Mouse (Mus musculus) hindbrain, embryonic 16.5 days (tissue): ENCODE data around the gene Dnase1l1. TPM values are rescaled to one million over a fixed set of nuclear protein-coding genes. Genes with fewer than 3 reads are reported as not detected.

Source experiments
- ATAC-seq: fragments of 200-750 bp; cut with Nextera tagmentation; 2 replicates; pipeline ENCODE4 v1.8.0; 2017; ENCODE audit warnings: moderate TSS enrichment, moderate library complexity
- H3K27ac ChIP-seq: fragments of 300-500 bp; sonication (generic); 2 replicates; pipeline ENCODE4 v1.5.1; 2014; ENCODE audit warnings: low read depth, mild to moderate bottlenecking, control low read depth, low read length, moderate library complexity
- H3K27me3 ChIP-seq: fragments of 300-500 bp; sonication (generic); replicated peaks from 2 replicates; pipeline ENCODE4 v1.6.1; 2014; ENCODE audit warnings: low read length; ENCODE audit not compliant: control insufficient read depth, insufficient read depth
- H3K36me3 ChIP-seq: fragments of 300-500 bp; sonication (generic); 2 replicates; pipeline ENCODE4 v1.6.1; 2014; ENCODE audit warnings: mild to moderate bottlenecking, low read length, moderate library complexity, mixed read lengths; ENCODE audit not compliant: control insufficient read depth, insufficient read depth
- H3K4me1 ChIP-seq: fragments of 300-500 bp; sonication (generic); 2 replicates; pipeline ENCODE4 v1.6.1; 2014; ENCODE audit warnings: low read depth, low read length; ENCODE audit not compliant: control insufficient read depth, insufficient read depth
- H3K4me2 ChIP-seq: fragments of 300-500 bp; sonication (generic); 2 replicates; pipeline ENCODE4 v1.6.1; 2014; ENCODE audit warnings: mild to moderate bottlenecking, low read length, control low read depth, moderate library complexity
- H3K4me3 ChIP-seq: fragments of 300-500 bp; sonication (generic); 2 replicates; pipeline ENCODE4 v1.5.1; 2014; ENCODE audit warnings: mild to moderate bottlenecking, low read length, control low read depth, moderate library complexity
- H3K9ac ChIP-seq: fragments of 300-500 bp; sonication (generic); 2 replicates; pipeline ENCODE4 v1.6.1; 2014; ENCODE audit warnings: low read depth, mild to moderate bottlenecking, control low read depth, low read length, moderate library complexity
- H3K9me3 ChIP-seq: fragments of 300-500 bp; sonication (generic); 2 replicates; pipeline ENCODE4 v1.6.1; 2014; ENCODE audit warnings: mild to moderate bottlenecking, low read length, moderate library complexity; ENCODE audit not compliant: control insufficient read depth
- WGBS: fragments of 180-500 bp; shearing (Covaris S2); extraction: QIAGEN DNeasy Blood & Tissue Kit; methylation state at CpG from one replicate; pipeline ENCODE4 v1.1.7; 2014; 5-methylcytosine and 5-hydroxymethylcytosine counted together
- polyA plus RNA-seq: library from polyadenylated mRNA; unstranded; fragments of >200 nt; fragmentation: Nextera tagmentation; extraction: Ambion mirVana; gene quantifications from 2 replicates; pipeline ENCODE4 v1.2.1, GENCODE M21; 2015

Dnase1l1 gene
- polyA plus RNA-seq, 1 experiment from 2014 or later, result 4.4 TPM

- H3K4me1 ChIP-seq, result peaks cover 2% of the 10 kb centered on the region; the same call in 1 of the 2 replicates
- H3K27me3 ChIP-seq, result no peaks in the 10 kb centered on the region
- H3K36me3 ChIP-seq, result no peaks in the 10 kb centered on the region
- peak overlapping the region; percentile 52 for H3K4me3 ChIP-seq
- no peak for ATAC-seq
- H3K9ac ChIP-seq, result peak overlapping the region; percentile 67
- 18% methylated on average over 27 of the region's 27 CpGs for WGBS
- H3K27ac ChIP-seq, result peak overlapping the region; percentile 29; the same call in 1 of the 2 replicates
- H3K9me3 ChIP-seq, result no peaks in the 10 kb centered on the region
- H3K4me2 ChIP-seq, result peak overlapping the region; percentile 61
These were observed 11.1 kb downstream of the Dnase1l1 start for GRCm38 (mm10) chrX:74270902-74271551.

DNA sequence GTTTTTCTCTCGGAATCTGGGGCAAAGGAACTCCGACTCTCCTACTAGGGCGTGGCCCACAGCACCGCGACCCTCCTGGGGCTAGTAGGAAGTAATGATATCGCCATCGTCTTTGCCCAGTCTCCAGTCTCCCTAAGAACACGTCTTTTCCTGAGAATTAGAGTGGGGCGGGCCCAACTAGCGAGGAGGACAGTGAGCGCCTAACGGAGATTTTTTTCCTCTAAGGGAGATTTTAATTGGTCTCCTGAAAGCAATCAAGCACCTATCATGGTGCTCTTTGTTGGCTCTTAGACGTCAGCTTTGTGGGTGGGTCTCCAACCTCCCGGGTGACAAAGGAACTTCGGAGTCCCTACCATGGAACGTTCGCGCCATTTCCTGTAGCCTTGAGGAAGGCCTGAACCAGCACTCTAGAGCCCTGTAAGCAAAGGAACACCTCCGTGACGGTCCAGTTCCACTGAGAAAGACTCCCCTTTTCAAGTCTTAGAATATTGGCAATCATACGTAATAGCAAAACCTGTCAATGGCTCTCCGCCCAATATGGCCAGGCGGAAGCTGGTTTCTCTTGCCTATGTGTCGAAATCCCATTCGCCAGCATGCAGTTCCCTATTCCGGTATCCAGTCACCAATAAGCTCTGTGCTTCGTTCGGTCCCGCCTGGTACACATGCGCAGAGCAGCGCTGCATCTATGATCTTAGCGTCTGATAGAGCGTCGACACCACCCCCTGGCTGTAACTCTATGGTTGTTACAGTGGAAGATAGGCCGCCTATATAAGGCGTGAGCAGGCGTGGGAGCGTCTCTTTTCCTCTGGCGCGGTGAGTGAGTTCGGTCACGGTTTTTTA lies 11.9 kb downstream of the Dnase1l1 start, which contains the start of gene Rpl10:
TSS of gene Rpl10 (plus strand) at position 751 of the 840 bp plus-strand sequence.
- Histone ChIP-seq H3K4me1 (peaks cover 2% of the 10 kb centered on the region; the same call in 1 of the 2 replicates), H3K36me3 (no peaks in the 10 kb centered on the region), H3K4me3 (peak within 1 kb of the TSS; percentile 52), H3K27me3 (no peaks in the 10 kb centered on the region), H3K27ac (peak within 1 kb of the TSS; percentile 94), H3K9me3 (no peaks in the 10 kb centered on the region), H3K9ac (peak within 1 kb of the TSS; percentile 67), H3K4me2 (peak within 1 kb of the TSS; percentile 61)
- peak; percentile 96 for ATAC-seq
- WGBS, result 14% methylated on average over 42 of the region's 42 CpGs

DNA sequence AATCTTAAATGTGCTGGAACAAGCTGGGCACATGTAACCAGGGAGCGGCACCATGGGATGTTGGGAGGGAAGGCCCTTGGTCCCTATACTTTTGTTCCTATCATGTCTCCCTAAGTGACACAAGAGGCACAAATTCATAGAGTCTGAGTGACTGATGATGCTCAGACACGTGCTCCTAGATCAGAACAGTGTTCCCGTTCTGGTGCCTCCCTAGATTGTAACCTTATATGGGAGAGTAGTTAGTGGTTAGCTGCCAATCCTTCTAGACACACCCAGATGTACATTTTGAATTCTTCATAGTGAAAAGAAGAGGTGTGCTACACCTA lies 12.4 kb downstream of the Dnase1l1 start:
- no peaks in the 10 kb centered on the region for H3K36me3 ChIP-seq
- H3K9ac ChIP-seq, result peak overlapping the region; percentile 64
- no peaks in the 10 kb centered on the region for H3K9me3 ChIP-seq
- 15% methylated on average over 3 of the region's 3 CpGs for WGBS
- peaks cover 2% of the 10 kb centered on the region; the same call in 1 of the 2 replicates for H3K4me1 ChIP-seq
- peak overlapping the region; percentile 94 for H3K27ac ChIP-seq
- peak overlapping the region; percentile 44 for H3K4me3 ChIP-seq
- H3K27me3 ChIP-seq, result no peaks in the 10 kb centered on the region
- ATAC-seq, result peak; percentile 21
- peak overlapping the region; percentile 60 for H3K4me2 ChIP-seq

DNA sequence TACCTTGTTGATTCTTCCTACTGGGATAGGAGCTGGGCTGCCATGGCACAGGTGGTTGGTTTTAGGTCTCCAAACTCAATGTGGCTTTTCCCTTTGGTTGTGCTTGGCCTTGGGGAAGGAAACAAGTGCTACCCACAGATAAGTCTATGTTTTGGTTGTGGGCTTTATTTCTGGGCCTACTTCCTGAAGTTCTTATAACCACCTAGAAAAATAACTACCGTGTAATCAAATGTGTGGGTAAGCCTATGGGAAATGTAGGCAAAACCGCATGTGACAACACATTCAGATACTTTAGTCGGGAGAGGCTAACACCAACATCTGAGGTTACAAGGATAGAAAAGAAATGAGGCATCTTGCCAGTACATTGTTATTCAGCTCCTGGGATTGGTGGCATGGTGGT lies 24.4 kb downstream of the Dnase1l1 start:
- no peak for ATAC-seq
- Histone ChIP-seq H3K27me3 (no peaks in the 10 kb centered on the region), H3K4me2 (no peak overlapping the region), H3K4me3 (no peak overlapping the region), H3K4me1 (peaks cover 6% of the 10 kb centered on the region; the same call in 1 of the 2 replicates), H3K9me3 (no peaks in the 10 kb centered on the region), H3K27ac (no peak overlapping the region), H3K9ac (no peak overlapping the region), H3K36me3 (peaks cover 2% of the 10 kb centered on the region; the same call in 1 of the 2 replicates)
- whole genome bisulfite sequencing, result 94% methylated on average over 3 of the region's 3 CpGs

DNA sequence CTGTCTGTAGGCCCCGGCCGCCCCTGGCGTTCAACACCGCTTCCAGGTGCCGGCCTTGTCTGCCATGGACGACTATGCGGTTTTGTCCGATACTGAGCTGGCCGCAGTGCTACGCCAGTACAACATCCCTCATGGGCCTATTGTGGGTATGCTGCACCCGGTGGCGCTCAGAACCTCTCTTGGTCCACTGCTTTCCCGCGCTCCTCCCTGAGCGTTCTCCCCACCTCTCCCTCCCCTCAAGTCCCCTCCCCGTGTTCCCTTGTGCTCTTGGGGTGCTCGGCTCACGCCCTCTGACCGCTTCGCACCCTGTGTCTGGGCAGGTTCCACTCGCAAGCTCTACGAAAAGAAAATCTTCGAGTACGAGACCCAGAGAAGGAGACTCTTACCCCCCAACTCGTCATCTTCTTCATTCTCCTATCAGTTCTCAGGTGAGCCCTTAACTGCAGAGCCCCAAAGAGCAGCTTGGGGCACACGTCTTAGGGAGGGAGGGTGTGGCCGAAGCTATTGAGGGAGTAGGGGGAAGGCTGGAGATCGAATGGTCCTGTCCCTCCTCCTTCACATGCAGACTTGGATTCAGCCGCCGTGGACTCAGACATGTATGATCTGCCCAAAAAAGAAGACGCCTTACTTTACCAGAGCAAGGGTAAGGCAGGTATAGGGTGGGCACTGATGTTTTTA lies 27.1 kb downstream of the Dnase1l1 start:
- peaks cover 2% of the 10 kb centered on the region; the same call in 1 of the 2 replicates for H3K36me3 ChIP-seq
- H3K4me3 ChIP-seq, result peak overlapping the region; percentile 57
- peak overlapping the region; percentile 85 for H3K27ac ChIP-seq
- H3K4me2 ChIP-seq, result peak overlapping the region; percentile 77
- peak overlapping the region; percentile 71 for H3K9ac ChIP-seq
- WGBS, result 21% methylated on average over 27 of the region's 31 CpGs
- H3K27me3 ChIP-seq, result no peaks in the 10 kb centered on the region
- H3K4me1 ChIP-seq, result peaks cover 6% of the 10 kb centered on the region; the same call in 1 of the 2 replicates
- ATAC-seq, result peak; percentile 72
- no peaks in the 10 kb centered on the region for H3K9me3 ChIP-seq

- peak within 1 kb of the TSS; percentile 57 for H3K4me3 ChIP-seq
These were observed 27.8 kb downstream of the Dnase1l1 start, which contains the start of gene Emd for GRCm38 (mm10) chrX:74254153-74254887. Emd (plus strand) TSS chrX:74254687.

GRCm38 (mm10) chrX:74249615-74250014 lies 32.5 kb downstream of the Dnase1l1 start, which contains the start of gene Flna:
Flna (minus strand) TSS chrX:74249820.
- no peak for ATAC-seq

More at GRCm38 (mm10) chrX:74254153-74254887, 27.8 kb downstream of the Dnase1l1 start, which contains the start of gene Emd:
- H3K27me3 ChIP-seq, result no peaks in the 10 kb centered on the region
- peaks cover 2% of the 10 kb centered on the region; the same call in 1 of the 2 replicates for H3K36me3 ChIP-seq
- H3K4me2 ChIP-seq, result peak within 1 kb of the TSS; percentile 77
- 32% methylated on average over 38 of the region's 39 CpGs for WGBS
- H3K4me1 ChIP-seq, result peaks cover 6% of the 10 kb centered on the region; the same call in 1 of the 2 replicates
- H3K27ac ChIP-seq, result peak within 1 kb of the TSS; percentile 85
- no peaks in the 10 kb centered on the region for H3K9me3 ChIP-seq
- ATAC-seq, result peak; percentile 97
- peak within 1 kb of the TSS; percentile 71 for H3K9ac ChIP-seq

GRCm38 (mm10) chrX:74248651-74249050 lies 33.5 kb downstream of the Dnase1l1 start:
- Histone ChIP-seq H3K9ac (no peak overlapping the region), H3K27ac (no peak overlapping the region), H3K27me3 (no peaks in the 10 kb centered on the region), H3K4me1 (peaks cover 4% of the 10 kb centered on the region), H3K36me3 (no peaks in the 10 kb centered on the region), H3K4me2 (peak overlapping the region; percentile 68), H3K4me3 (peak overlapping the region; percentile 47; the same call in 1 of the 2 replicates), H3K9me3 (no peaks in the 10 kb centered on the region)
- 6% methylated on average over 3 of the region's 3 CpGs for WGBS
- ATAC-seq, result no peak

More at GRCm38 (mm10) chrX:74249615-74250014, 32.5 kb downstream of the Dnase1l1 start, which contains the start of gene Flna:
- Histone ChIP-seq H3K4me2 (peak within 1 kb of the TSS; percentile 68), H3K27ac (peak within 1 kb of the TSS; percentile 66), H3K27me3 (no peaks in the 10 kb centered on the region), H3K9me3 (no peaks in the 10 kb centered on the region), H3K9ac (peak within 1 kb of the TSS; percentile 65), H3K36me3 (no peaks in the 10 kb centered on the region), H3K4me1 (no peaks in the 10 kb centered on the region), H3K4me3 (peak within 1 kb of the TSS; percentile 47)
- 24% methylated on average over 31 of the region's 38 CpGs for WGBS
